Mouse (Mus musculus) brain, embryonic 18.5 days (tissue): ENCODE results near the gene 6430531B16Rik.
A peak's percentile ranks its signal among the peaks of the same experiment; 100 is the strongest.

Experiments
- DNase-seq: peaks from one replicate; pipeline ENCODE4 v3.0.0-alpha.2; 2012; ENCODE audit warnings: low read depth, low spot score

Gene 6430531B16Rik

GRCm38 (mm10) chr7:139970979-139971378 lies 7.6 kb downstream of the 6430531B16Rik start:
- no peak for DNase-seq

- DNase-seq = no peak
Observed at GRCm38 (mm10) chr7:139970216-139970919, 8.2 kb downstream of the 6430531B16Rik start.

- DNase-seq = peak; percentile 30
Observed at GRCm38 (mm10) chr7:139969348-139970130, 9.0 kb downstream of the 6430531B16Rik start.

- DNase-seq = no peak
Observed at GRCm38 (mm10) chr7:139968428-139968827, 10.1 kb downstream of the 6430531B16Rik start.

- no peak for DNase-seq
Observed at GRCm38 (mm10) chr7:139967175-139967574, 11.4 kb downstream of the 6430531B16Rik start.

GRCm38 (mm10) chr7:139963814-139964213 lies 14.7 kb downstream of the 6430531B16Rik start:
- no peak for DNase-seq

GRCm38 (mm10) chr7:139961141-139961540 lies 17.4 kb downstream of the 6430531B16Rik start:
- no peak for DNase-seq

- DNase-seq = no peak
Observed at GRCm38 (mm10) chr7:139957958-139958357, 20.6 kb downstream of the 6430531B16Rik start.

- DNase-seq = no peak
Observed at GRCm38 (mm10) chr7:139957437-139957836, 21.1 kb downstream of the 6430531B16Rik start.

- no peak for DNase-seq
Observed at GRCm38 (mm10) chr7:139956658-139957057, 21.9 kb downstream of the 6430531B16Rik start.

- no peak for DNase-seq
Observed at GRCm38 (mm10) chr7:139955505-139955904, 23.1 kb downstream of the 6430531B16Rik start.

- no peak for DNase-seq
Observed at GRCm38 (mm10) chr7:139951991-139952633, 26.4 kb downstream of the 6430531B16Rik start.

- DNase-seq = no peak
Observed at GRCm38 (mm10) chr7:139951079-139951478, 27.5 kb downstream of the 6430531B16Rik start.

GRCm38 (mm10) chr7:139950283-139950971 lies 28.1 kb downstream of the 6430531B16Rik start:
- no peak for DNase-seq

- no peak for DNase-seq
Observed at GRCm38 (mm10) chr7:139949893-139950282, 28.7 kb downstream of the 6430531B16Rik start.

- DNase-seq = no peak
Observed at GRCm38 (mm10) chr7:139946032-139946431, 32.5 kb downstream of the 6430531B16Rik start.

- DNase-seq = no peak
Observed at GRCm38 (mm10) chr7:139945516-139945915, 33.0 kb downstream of the 6430531B16Rik start.

GRCm38 (mm10) chr7:139944291-139945240 lies 34.0 kb downstream of the 6430531B16Rik start:
- DNase-seq = no peak

- no peak for DNase-seq
Observed at GRCm38 (mm10) chr7:139943674-139944281, 34.8 kb downstream of the 6430531B16Rik start, which contains the start of gene Utf1. TSS of gene Utf1 (plus strand) at chr7:139943789.
